Mouse (Mus musculus): ENCODE measurements at regions not wholly inside any gene's neighbourhood (a gene's known extent, or its start where the extent isn't known, plus 50 kb on each side); places are given as distances from the start of the nearest gene placed in this dataset.
A peak's percentile ranks its signal among the peaks of the same experiment; 100 is the strongest.
"Not testable (repeated sequence)": the region's sequence is repeated elsewhere in the genome, so short reads cannot be mapped to it uniquely, and the experiment has no call there.

- not testable (repeated sequence) for DNase-seq
Observed at GRCm38 (mm10) chr8:20495542-20495941, 119.2 kb upstream of the Gm21119 start.

- not testable (repeated sequence) for DNase-seq
Observed at GRCm38 (mm10) chr8:20513920-20514319, 100.8 kb upstream of the Gm21119 start.

DNA sequence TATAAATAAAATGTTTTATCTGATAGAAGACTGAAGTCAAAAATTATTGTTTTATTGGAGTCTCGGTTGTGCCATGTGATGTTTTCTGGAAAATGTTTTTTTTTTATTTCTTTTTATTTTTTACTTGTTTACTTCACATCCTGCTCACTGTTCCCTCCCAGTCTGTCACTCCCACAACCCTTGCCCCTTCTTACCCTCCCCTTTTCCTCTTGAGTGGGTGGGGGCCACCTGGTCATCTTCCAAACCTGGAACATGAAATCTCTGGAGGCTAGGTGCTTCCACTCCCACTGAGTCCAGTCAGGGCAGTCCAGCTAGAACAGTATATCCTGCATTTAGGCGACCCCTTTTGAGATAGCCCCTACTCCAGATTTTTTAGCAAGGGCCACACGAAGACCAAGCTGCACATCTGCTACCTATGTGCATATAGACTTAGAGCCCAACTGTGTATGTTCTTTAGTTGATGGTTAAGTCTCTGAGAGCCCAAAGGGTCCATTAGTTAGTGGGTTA is 98.3 kb upstream of the Gm21119 start:
- DNase-seq = not testable (repeated sequence)

DNA sequence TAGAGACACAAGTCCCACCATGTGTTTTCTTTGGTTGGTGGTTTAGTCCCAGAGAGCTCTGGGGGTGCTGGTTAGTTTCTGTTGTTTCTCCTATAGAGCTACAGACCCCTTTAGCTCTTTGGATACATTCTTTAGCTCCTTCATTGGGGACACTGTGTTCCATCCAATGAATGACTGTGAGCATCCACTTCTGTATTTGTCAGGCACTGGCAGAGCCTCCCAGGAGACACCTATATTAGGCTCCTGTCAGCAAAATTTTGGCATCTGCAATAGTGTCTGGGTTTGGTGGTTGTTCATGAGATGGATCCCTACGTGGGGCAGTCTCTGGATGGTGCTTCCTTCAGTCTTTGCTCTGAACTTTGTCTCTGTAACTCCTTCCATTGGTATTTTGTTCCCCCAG is 97.2 kb upstream of the Gm21119 start:
- not testable (repeated sequence) for DNase-seq

DNA sequence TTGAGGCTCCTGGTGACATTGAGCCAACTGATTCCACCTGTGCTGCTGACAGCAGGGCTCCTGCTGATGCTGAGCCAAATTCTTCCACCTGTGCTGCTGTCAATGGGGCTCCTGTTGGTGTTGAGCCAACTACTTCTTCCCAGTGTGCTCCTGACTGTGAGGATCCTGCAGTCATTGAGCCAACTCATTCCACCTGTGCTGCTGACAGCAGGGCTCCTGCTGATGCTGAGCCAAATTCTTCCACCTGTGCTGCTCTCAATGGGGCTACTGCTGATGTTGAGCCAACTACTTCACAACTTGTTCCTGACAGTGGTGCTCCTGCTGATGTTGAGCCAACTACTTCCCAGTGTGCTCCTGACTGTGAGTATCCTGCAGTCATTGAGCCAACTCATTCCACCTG is 90.2 kb upstream of the Gm21119 start:
- DNase-seq = not testable (repeated sequence)

GRCm38 (mm10) chr8:20529048-20529447 is 85.7 kb upstream of the Gm21119 start:
- DNase-seq = not testable (repeated sequence)

- not testable (repeated sequence) for DNase-seq
Observed at GRCm38 (mm10) chr8:20539031-20539430, 75.7 kb upstream of the Gm21119 start.

GRCm38 (mm10) chr8:20544084-20544483 is 70.6 kb upstream of the Gm21119 start:
- not testable (repeated sequence) for DNase-seq

GRCm38 (mm10) chr8:20545347-20545746 is 69.4 kb upstream of the Gm21119 start:
- DNase-seq = not testable (repeated sequence)

DNA sequence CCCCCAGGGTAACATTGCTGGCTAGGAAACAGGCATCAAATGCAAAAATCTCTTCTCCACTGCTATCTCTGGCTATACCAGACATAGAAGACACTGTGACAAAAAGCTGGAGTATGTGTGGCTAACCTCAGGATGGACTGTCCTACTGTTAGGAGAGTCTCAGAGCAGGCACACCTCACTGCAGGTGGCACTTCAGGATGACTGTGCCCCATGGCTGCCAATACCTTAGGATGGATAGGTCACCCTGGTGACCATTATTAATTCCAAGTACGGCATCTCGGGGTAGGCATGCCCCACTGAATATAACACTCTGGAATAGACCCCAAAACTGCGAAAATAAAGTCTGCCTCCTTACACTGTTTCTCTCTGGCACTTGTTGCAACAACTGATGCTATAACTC is 68.3 kb upstream of the Gm21119 start:
- DNase-seq = not testable (repeated sequence)

- DNase-seq = peak; percentile 97
Observed at GRCm38 (mm10) chr8:20550054-20550778, 64.5 kb upstream of the Gm21119 start.

DNA sequence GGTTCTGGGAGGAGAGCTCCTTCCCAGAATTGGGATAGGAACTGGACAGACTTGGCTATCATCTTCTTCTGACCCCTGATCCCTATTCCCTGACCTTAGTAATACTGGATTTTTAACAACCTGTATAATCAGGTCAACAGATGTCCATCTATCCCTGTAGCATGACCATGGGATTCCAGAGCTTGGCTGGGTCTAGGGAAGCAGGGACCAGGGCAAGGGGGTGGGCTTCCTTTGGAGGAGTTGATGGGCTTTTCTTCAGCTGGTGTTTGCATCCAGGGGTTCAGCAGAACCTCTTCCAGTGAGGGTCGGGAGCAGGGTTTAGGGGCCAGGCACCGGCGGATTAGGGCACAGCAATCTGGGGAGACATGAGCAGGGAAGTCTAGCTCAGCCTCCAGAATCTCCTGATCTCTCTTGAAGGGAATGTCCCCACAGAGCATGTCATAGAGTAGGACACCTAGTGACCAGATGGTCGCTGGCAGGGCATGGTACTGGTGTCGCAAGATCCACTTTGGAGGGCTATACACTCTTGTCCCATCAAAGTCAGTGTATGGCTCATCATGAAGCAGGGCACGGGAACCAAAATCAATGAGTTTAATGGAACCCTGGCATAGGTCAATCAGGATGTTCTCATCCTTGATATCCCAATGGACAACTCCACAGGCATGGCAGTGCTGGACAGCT is 58.1 kb upstream of the Gm21119 start:
- not testable (repeated sequence) for DNase-seq

- DNase-seq = not testable (repeated sequence)
Observed at GRCm38 (mm10) chr8:20557184-20557583, 57.5 kb upstream of the Gm21119 start.

- not testable (repeated sequence) for DNase-seq
Observed at GRCm38 (mm10) chr8:20557609-20558008, 57.1 kb upstream of the Gm21119 start.

Measured in layer of hippocampus, adult 9-11 months (tissue).